Mouse (Mus musculus): ENCODE measurements at regions not wholly inside any gene's neighbourhood (a gene's known extent, or its start where the extent isn't known, plus 50 kb on each side); places are given as distances from the start of the nearest gene placed in this dataset.

GRCm38 (mm10) chr17:82731561-82731960, 483.5 kb upstream of the Pkdcc start:
- no peaks in the 10 kb centered on the region for H3K27me3 ChIP-seq
- no peaks in the 10 kb centered on the region for H3K36me3 ChIP-seq
- no peaks in the 10 kb centered on the region for H3K4me1 ChIP-seq
- no peak overlapping the region for H3K9ac ChIP-seq
- no peak overlapping the region for H3K27ac ChIP-seq (replicated peaks)
- no peaks in the 10 kb centered on the region for H3K9me3 ChIP-seq (replicated peaks)
- 76% methylated on average over 4 of the region's 4 CpGs for WGBS
- no peak for ATAC-seq (ENCODE audit: insufficient number of reproducible peaks, low FRiP score, low TSS enrichment, low read depth)
- no peak overlapping the region for H3K4me2 ChIP-seq (replicated peaks)
- no peak overlapping the region for H3K4me3 ChIP-seq (replicated peaks)

- H3K9me3 ChIP-seq (replicated peaks), result no peaks in the 10 kb centered on the region
- no peak overlapping the region for H3K9ac ChIP-seq
- H3K4me1 ChIP-seq, result no peaks in the 10 kb centered on the region
- H3K4me2 ChIP-seq (replicated peaks), result no peak overlapping the region
- no peak overlapping the region for H3K4me3 ChIP-seq (replicated peaks)
- H3K27me3 ChIP-seq, result no peaks in the 10 kb centered on the region
- no peak for ATAC-seq (ENCODE audit: insufficient number of reproducible peaks, low FRiP score, low TSS enrichment, low read depth)
- 90% methylated on average over 1 of the region's 1 CpGs for WGBS
- no peaks in the 10 kb centered on the region for H3K36me3 ChIP-seq
- no peak overlapping the region for H3K27ac ChIP-seq (replicated peaks)
These were observed 472.6 kb upstream of the Pkdcc start for GRCm38 (mm10) chr17:82742445-82742844.

DNA sequence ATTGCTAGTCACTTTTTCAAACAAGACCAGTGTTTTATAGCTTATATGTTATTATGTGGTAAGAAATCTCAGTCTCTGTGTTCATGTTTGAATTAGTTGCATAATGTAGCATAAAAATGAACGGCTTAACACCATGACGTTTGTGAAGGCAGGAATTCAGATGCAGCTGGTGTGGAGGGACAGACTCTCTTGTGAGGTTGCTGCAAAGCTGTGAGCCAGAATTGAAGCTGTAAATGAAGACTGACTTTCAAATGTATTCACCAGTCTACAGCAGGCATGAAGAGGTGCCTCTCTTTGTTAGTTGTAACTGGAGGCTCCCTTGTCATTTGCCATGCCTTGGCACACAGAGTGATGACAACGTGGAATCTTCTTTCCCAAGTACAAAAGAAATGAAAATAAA, 457.7 kb upstream of the Pkdcc start:
- Histone ChIP-seq H3K27me3 (no peaks in the 10 kb centered on the region), H3K9ac (no peak overlapping the region), H3K4me1 (no peaks in the 10 kb centered on the region), H3K4me2 (replicated peaks) (no peak overlapping the region), H3K9me3 (replicated peaks) (no peaks in the 10 kb centered on the region), H3K4me3 (replicated peaks) (no peak overlapping the region), H3K27ac (replicated peaks) (no peak overlapping the region), H3K36me3 (no peaks in the 10 kb centered on the region)
- 66% methylated on average over 3 of the region's 3 CpGs for WGBS
- no peak for ATAC-seq (ENCODE audit: insufficient number of reproducible peaks, low FRiP score, low TSS enrichment, low read depth)

- H3K4me1 ChIP-seq, result no peaks in the 10 kb centered on the region
- no peak overlapping the region for H3K27ac ChIP-seq (replicated peaks)
- no peaks in the 10 kb centered on the region; the same call in 1 of the 2 replicates for H3K27me3 ChIP-seq
- no peak overlapping the region for H3K4me2 ChIP-seq (replicated peaks)
- H3K9ac ChIP-seq, result no peak overlapping the region
- no peaks in the 10 kb centered on the region for H3K9me3 ChIP-seq (replicated peaks)
- no peaks in the 10 kb centered on the region for H3K36me3 ChIP-seq
- 55% methylated on average over 2 of the region's 2 CpGs for WGBS
- no peak overlapping the region for H3K4me3 ChIP-seq (replicated peaks)
- ATAC-seq (ENCODE audit: insufficient number of reproducible peaks, low FRiP score, low TSS enrichment, low read depth), result no peak
These were observed 436.0 kb upstream of the Pkdcc start for GRCm38 (mm10) chr17:82779096-82779495.

DNA sequence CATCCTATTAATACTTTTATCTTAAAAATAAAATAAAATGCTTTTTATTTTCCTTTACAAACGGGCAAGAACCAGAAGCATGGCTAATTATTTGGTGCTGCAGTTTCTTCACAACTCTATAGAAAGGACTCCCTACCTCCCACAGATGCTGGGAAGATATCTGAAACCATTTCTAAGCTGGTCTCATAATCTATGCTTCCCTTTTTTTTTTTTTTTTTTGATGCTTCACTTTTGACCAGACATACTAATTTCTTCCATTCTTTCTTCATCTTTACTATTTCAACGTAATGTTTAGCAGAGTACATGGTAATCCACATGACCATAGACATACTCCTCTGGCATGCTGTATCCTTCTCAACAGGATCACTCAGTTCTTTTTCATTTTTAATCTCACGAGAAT, 393.0 kb upstream of the Pkdcc start:
- no peaks in the 10 kb centered on the region for H3K9me3 ChIP-seq (replicated peaks)
- no peak overlapping the region for H3K9ac ChIP-seq
- H3K4me2 ChIP-seq (replicated peaks), result no peak overlapping the region
- WGBS, result 76% methylated on average over 3 of the region's 3 CpGs
- ATAC-seq (ENCODE audit: insufficient number of reproducible peaks, low FRiP score, low TSS enrichment, low read depth), result no peak
- H3K27ac ChIP-seq (replicated peaks), result no peak overlapping the region
- no peak overlapping the region for H3K4me3 ChIP-seq (replicated peaks)
- no peaks in the 10 kb centered on the region for H3K4me1 ChIP-seq
- no peaks in the 10 kb centered on the region for H3K36me3 ChIP-seq
- no peaks in the 10 kb centered on the region for H3K27me3 ChIP-seq

DNA sequence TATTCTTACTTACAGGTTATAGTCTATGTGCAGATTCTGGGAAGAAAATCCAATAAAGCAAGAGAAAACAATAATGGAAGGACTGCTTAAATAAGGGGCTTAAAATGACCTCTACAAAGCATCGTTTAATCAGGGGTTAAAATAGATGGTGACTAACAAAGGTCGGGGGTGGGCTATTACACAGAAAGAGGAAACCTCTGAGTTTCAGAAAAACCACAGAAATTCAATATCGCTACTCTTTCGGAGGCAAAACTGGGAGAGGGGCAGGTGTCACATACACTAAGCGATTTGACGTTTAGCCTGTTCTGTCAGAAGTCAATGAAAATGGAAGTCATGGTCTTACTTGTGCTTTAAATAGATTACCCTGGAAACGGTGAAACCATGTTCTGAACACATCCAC, 391.0 kb upstream of the Pkdcc start:
- no peak overlapping the region for H3K9ac ChIP-seq
- ATAC-seq (ENCODE audit: insufficient number of reproducible peaks, low FRiP score, low TSS enrichment, low read depth), result no peak
- H3K27me3 ChIP-seq, result no peaks in the 10 kb centered on the region
- no peaks in the 10 kb centered on the region for H3K9me3 ChIP-seq (replicated peaks)
- H3K4me1 ChIP-seq, result no peaks in the 10 kb centered on the region
- no peaks in the 10 kb centered on the region for H3K36me3 ChIP-seq
- no peak overlapping the region for H3K4me3 ChIP-seq (replicated peaks)
- H3K27ac ChIP-seq (replicated peaks), result no peak overlapping the region
- 53% methylated on average over 7 of the region's 7 CpGs for WGBS
- H3K4me2 ChIP-seq (replicated peaks), result no peak overlapping the region

DNA sequence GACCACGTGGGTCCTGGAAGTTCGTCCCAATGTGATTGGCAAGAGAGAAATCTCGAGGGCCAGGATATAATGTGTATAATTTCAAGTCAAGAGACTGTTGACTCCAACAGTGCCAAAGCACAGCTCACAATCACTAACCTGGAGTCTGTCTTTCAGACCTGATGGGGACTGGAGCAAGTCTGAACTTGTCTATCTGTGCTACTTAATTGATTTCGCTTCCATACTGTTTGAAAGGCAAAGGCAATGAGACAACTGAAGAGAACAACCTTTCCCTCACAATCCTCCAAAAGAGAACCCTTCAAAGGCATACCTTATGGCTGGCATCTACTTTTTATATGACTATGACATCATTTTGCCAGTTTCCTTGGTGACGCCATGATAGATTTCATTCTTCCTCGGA, 390.5 kb upstream of the Pkdcc start:
- 86% methylated on average over 6 of the region's 6 CpGs for WGBS
- H3K27me3 ChIP-seq, result no peaks in the 10 kb centered on the region
- H3K27ac ChIP-seq (replicated peaks), result no peak overlapping the region
- no peak overlapping the region for H3K4me2 ChIP-seq (replicated peaks)
- no peaks in the 10 kb centered on the region for H3K9me3 ChIP-seq (replicated peaks)
- H3K9ac ChIP-seq, result no peak overlapping the region
- ATAC-seq (ENCODE audit: insufficient number of reproducible peaks, low FRiP score, low TSS enrichment, low read depth), result no peak
- no peak overlapping the region for H3K4me3 ChIP-seq (replicated peaks)
- no peaks in the 10 kb centered on the region for H3K36me3 ChIP-seq
- H3K4me1 ChIP-seq, result no peaks in the 10 kb centered on the region

DNA sequence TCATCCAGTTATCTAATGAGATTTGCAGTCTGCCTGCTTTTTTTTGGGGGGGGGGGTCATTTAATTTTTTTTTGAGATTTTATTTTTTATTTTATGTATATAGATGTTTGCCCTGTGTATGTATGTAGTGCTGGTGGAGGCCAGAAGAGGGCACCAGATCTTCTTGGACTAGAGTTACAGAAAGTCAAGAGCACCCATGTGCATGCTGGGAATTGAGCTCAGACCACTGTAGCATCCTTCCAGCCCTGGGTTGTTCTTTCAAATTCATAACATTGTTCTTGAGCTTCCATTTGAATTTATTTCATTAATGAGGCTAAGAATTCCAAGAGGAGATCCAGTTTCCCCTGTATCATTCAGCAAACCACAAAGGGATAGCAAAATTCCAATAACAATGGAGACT, 387.9 kb upstream of the Pkdcc start:
- Histone ChIP-seq H3K9me3 (replicated peaks) (no peaks in the 10 kb centered on the region), H3K27me3 (no peaks in the 10 kb centered on the region), H3K4me1 (no peaks in the 10 kb centered on the region), H3K36me3 (no peaks in the 10 kb centered on the region), H3K4me3 (replicated peaks) (no peak overlapping the region), H3K27ac (replicated peaks) (no peak overlapping the region), H3K4me2 (replicated peaks) (no peak overlapping the region), H3K9ac (no peak overlapping the region)
- no peak for ATAC-seq (ENCODE audit: insufficient number of reproducible peaks, low FRiP score, low TSS enrichment, low read depth)

- Histone ChIP-seq H3K9ac (no peak overlapping the region), H3K4me2 (replicated peaks) (no peak overlapping the region), H3K27me3 (no peaks in the 10 kb centered on the region), H3K9me3 (replicated peaks) (no peaks in the 10 kb centered on the region), H3K36me3 (no peaks in the 10 kb centered on the region), H3K27ac (replicated peaks) (no peak overlapping the region), H3K4me3 (replicated peaks) (no peak overlapping the region), H3K4me1 (no peaks in the 10 kb centered on the region)
- WGBS, result 92% methylated on average over 8 of the region's 8 CpGs
- no peak for ATAC-seq (ENCODE audit: insufficient number of reproducible peaks, low FRiP score, low TSS enrichment, low read depth)
These were observed 387.3 kb upstream of the Pkdcc start for GRCm38 (mm10) chr17:82827841-82828240.

GRCm38 (mm10) chr17:82828434-82828997, 386.6 kb upstream of the Pkdcc start:
- H3K9me3 ChIP-seq (replicated peaks), result no peaks in the 10 kb centered on the region
- H3K27ac ChIP-seq (replicated peaks), result no peak overlapping the region
- no peak overlapping the region for H3K9ac ChIP-seq
- H3K27me3 ChIP-seq, result no peaks in the 10 kb centered on the region
- no peak for ATAC-seq (ENCODE audit: insufficient number of reproducible peaks, low FRiP score, low TSS enrichment, low read depth)
- H3K4me2 ChIP-seq (replicated peaks), result no peak overlapping the region
- no peaks in the 10 kb centered on the region for H3K36me3 ChIP-seq
- H3K4me3 ChIP-seq (replicated peaks), result no peak overlapping the region
- WGBS, result 69% methylated on average over 5 of the region's 5 CpGs
- no peaks in the 10 kb centered on the region for H3K4me1 ChIP-seq

DNA sequence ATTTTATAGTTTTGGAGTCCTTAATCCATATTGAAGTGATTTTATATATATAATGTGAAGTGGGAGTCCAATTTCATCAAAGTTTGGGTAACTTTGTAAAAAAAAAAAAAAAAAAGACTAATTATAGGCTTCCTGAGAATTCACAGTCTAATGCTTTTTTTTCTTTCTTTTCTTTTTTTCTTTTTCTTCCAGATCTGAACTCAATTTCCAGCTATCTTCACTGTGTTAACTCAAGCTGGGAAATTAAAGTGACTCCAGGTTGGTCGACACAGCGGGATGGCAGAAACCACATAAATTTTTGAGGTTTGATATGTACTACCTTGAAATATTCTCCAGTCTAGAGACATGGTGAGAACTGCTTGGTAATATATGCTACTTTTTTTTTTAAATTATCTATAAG, 385.7 kb upstream of the Pkdcc start:
- H3K9me3 ChIP-seq (replicated peaks), result no peaks in the 10 kb centered on the region
- no peak overlapping the region for H3K9ac ChIP-seq
- no peaks in the 10 kb centered on the region for H3K27me3 ChIP-seq
- no peak overlapping the region for H3K4me2 ChIP-seq (replicated peaks)
- H3K4me1 ChIP-seq, result no peaks in the 10 kb centered on the region
- WGBS, result 66% methylated on average over 2 of the region's 2 CpGs
- ATAC-seq (ENCODE audit: insufficient number of reproducible peaks, low FRiP score, low TSS enrichment, low read depth), result no peak
- H3K27ac ChIP-seq (replicated peaks), result no peak overlapping the region
- no peak overlapping the region for H3K4me3 ChIP-seq (replicated peaks)
- no peaks in the 10 kb centered on the region for H3K36me3 ChIP-seq

GRCm38 (mm10) chr17:82834177-82834576, 380.9 kb upstream of the Pkdcc start:
- no peak overlapping the region for H3K27ac ChIP-seq (replicated peaks)
- no peak for ATAC-seq (ENCODE audit: insufficient number of reproducible peaks, low FRiP score, low TSS enrichment, low read depth)
- H3K27me3 ChIP-seq, result no peaks in the 10 kb centered on the region
- H3K36me3 ChIP-seq, result no peaks in the 10 kb centered on the region
- H3K4me2 ChIP-seq (replicated peaks), result no peak overlapping the region
- no peak overlapping the region for H3K4me3 ChIP-seq (replicated peaks)
- no peak overlapping the region for H3K9ac ChIP-seq
- no peaks in the 10 kb centered on the region for H3K4me1 ChIP-seq
- no peaks in the 10 kb centered on the region for H3K9me3 ChIP-seq (replicated peaks)
- 70% methylated on average over 3 of the region's 3 CpGs for WGBS

Measured in embryonic facial prominence, embryonic 15.5 days (tissue).